Mouse (Mus musculus): ENCODE results near the gene Gzmk.

The Gzmk gene

DNA sequence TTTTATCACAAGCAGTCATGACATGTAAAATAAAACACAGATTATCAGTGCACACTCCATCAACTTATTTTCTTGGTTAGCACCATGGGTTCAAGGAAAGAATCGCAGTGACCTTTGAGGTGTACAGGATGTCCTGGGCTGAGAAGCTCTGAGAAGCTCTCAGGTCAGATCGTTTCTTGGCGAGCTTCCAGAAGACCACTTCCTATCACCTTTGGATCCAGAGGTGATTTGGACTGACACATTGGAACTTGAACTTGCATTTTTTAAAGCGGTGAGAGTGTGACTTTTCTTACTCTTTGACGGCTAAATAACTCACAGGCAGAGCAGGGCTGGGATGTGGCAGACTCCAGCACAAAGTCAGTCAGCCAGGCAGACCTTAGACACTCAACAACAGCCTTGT lies 20.4 kb downstream of the Gzmk start:
- intact Hi-C loops (cut with DNase I) = no loop called here

DNA sequence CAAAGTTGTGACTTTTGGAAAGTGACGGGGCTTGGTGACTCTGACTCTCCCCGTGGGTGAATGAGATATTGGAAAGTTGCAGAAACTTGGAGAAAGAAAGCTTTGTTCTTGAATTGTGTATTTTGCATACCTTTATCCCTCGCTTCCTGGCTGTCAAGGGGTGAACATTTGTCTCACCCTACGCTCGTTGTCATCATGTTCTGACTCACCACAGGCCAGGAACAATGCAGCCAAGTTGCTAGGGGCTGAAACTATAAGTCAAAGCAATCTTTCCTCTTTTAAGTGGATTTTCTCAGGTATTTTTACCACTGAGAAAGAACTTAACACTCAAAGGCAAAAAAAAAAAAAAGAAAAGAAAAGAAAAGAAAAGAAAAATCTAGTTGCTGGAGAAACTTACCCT lies 22.6 kb downstream of the Gzmk start:
- intact Hi-C loops (cut with DNase I) = no loop called here

DNA sequence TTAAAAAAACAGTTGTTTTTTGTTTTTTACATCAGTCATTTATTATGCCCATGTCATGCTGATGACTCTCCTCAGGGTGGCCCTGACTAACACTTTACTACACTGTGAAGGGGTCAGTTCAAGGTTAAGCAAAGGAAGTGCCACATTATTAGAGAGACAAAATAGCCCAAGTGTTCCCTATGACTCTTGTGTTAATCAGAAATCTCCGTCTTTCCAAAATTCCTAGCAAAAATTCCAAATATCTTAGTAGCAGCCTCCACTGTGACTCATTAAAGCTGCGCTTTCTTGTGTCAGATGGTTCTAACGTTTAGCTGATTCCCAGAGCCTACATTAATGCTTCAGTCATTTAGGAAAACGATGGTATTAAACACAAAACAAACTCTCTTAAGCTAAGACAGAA lies 23.5 kb downstream of the Gzmk start:
- intact Hi-C loops (cut with DNase I) = no loop called here

DNA sequence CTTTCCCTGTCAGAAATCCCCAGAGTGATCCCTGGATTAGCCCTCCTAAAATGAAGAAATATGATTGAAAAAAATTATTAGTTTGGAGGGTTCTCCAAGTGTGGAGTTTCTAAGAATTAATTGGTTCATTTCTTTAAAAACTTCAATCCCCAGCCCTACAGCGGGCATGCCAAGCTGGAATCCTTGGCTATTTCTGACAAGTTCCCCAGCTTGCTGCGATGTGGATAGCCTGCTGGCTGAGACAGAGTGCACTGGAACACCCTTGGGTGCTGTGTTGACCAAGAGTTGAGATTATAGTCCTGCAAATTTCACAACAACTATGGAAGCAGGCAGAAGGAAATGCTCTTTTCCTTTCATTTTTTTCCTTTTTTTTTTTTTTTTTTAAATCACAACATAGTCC lies 24.1 kb downstream of the Gzmk start:
- intact Hi-C loops (cut with DNase I) = no loop called here

DNA sequence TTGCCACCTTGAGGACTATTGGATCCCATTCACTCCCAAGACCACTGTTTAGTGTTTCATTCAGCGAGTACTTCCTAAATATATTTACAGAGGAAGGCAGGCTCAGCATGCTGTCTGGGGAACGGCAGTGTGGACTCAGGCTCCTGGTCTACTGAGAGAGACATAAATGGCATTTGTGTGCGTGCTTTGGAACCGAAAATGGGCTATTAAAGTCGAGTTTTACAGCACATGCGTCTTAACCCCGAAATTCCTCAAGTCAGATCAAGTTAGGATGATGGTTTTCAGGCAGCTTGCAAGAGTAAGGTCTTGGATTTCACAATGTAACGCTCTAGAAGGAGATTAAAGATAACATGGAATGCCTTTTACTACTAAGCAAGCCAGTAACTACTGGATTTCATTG lies 25.0 kb downstream of the Gzmk start:
- intact Hi-C loops (cut with DNase I) = no loop called here

DNA sequence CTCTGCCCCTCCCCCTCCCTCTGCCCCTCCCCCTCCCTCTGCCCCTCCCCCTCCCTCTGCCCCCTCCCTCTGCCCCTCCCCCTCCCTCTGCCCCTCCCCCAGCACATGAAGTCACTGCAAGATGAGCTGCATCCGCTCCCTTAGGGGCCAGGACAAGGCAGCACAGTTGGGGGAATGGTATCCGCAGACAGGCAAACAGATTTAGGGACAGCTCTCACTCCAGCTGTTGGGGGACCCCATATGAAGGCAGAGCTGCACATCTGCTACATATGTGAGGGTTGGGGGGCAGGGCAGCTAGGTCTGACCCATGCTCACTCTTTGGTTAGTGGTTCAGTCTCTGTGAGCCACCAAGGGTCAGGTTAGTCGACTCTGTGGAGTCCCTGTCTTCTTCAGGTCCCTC lies 26.4 kb downstream of the Gzmk start:
- intact Hi-C loops (cut with DNase I) = no loop called here

DNA sequence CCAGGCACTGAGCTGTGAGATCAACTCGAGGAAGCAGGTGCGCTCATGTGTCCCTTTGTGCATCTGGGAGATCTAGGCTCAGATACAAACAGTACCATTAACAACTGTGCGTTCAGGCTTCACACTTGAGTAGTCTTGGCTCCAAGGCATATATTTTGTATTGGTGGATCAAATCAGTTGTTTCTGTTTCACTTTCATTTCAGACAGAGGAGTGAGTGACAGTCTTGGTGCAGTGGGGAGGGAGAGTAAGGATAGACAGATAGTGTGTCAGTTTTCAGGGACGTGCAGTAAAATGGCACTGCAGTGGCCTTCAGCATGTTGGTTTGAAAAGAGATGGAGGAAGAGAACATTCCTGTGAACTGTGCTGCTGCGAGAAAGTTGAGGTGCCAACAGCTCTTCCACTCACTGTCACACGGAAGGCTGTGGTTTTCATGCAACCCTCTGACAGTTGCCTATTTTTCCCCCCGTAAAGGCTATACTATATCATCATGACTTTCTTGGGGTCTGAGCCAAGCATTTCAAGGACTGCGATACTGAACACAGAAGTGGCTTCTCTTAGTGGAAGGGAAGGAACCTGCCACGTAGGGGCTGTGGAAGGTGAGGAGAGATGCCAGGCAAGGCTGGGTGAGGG lies 27.7 kb downstream of the Gzmk start:
- intact Hi-C loops (cut with DNase I) = no loop called here

DNA sequence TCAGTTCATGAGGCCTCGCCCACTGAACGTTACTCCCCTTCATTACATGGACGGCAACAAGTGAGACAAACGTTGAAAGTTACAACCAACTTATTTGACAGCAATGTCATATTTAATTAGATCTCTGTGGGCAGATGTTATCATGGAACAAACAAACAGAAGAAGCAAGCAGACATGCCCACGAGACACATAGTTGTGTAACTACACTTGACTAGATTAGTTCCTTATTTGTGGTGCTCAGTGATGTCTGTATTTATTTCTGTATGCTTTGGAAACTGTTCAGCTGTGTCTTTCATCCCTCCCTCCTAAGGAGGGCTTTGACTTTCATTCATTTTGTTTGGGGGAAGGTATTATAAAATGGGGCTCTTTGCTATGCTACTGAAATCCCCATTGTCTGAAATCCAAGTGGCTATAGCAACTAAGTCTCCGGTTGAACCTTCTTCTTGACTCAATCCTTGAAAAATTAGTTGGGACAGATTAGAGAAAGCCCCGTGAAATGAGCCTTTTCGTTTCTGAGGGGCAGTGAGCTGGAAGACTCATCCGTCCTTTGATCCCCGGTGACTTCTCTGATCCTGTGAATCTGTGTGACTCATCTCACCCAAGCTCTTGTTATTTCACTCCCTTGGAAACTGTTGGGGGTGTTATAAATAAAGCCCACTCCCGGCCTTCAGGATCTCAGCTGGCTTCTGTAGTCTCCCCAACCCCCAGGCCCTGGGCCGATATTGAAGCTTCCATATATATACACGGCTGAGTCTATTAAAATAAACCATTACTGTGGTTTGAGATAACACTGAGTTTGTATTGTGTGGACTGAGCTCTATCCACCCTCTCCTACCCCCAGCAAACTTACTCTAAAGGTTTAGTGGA lies 28.7 kb downstream of the Gzmk start:
- intact Hi-C loops (cut with DNase I) = no loop called here

DNA sequence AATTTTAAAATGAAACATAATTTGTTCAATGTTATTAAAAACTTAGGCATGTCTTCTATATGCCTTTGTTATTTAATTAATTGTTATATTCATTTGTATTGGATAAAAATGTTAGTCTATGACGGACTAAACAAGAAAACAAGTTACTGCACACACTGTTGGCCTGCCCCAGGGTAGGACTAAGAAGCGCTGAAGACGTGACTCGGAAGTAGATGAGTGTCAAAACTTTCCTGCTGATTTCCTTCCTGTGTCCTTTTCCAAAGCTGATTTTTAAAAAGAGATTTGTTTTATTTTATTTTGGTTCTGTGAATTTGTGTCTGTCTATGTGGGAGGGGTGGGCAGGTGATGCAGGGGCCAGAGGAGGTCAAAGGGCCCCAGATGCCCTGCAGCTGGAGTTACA lies 42.0 kb downstream of the Gzmk start:
- intact Hi-C loops (cut with DNase I) = no loop called here

DNA sequence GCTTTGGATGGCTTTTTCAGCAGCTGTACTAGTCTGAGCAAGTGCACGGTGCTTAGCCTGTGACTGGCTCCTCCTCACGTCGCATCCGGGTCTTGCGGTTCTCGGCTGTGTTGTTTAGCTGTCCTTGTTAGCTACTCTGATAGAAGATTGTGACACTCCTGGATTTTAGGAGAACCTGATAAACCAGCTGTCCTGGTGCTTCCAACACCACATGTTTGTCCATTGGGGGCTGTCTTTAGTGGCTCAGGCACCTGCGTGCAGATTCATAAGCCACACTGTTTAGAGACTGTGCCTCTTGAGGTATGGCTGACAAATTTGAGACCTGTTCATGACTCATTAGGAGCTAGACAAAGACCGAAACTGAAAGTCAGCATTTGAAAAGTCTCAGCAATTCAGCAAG lies 42.4 kb downstream of the Gzmk start:
- intact Hi-C loops (cut with DNase I) = no loop called here

DNA sequence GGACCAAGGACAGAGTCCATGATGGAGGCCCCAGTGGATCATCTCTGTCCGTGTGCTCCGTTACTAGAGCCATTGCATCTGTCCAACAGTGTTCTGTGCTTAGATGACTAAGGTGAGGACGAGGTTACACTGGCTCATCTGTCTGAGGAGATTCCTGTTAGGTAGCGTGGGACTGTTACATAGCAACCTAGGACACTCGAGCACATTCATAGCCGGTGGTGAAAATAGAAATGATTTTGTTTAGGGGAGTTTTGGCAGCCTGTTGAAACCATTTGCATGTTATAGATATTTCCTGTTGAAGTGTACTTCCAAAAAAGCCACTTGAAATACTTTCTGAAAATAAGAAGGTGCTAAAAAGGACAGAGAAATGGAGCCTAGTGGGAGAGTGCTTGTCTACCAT lies 51.5 kb downstream of the Gzmk start:
- intact Hi-C loops (cut with DNase I) = no loop called here

DNA sequence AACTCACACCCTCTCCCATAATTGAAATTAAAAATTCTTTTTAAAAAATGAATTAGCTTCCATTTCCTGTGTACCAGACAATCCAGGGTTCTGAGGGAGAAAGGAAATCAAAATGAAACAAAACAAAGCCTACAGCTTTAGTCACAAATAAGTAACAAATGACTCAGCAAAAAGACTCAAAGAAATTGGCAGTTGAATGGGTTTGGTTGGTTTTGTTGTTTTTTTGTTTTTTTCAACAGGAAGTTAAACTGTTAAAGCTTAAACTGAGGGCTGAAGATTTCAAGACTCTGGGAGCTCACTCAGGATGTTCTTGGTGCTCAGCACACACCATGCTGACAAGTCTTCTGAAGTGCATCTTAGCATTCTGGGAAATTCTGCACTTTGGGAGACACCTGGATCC lies 55.5 kb downstream of the Gzmk start:
- intact Hi-C loops (cut with DNase I) = no loop called here

DNA sequence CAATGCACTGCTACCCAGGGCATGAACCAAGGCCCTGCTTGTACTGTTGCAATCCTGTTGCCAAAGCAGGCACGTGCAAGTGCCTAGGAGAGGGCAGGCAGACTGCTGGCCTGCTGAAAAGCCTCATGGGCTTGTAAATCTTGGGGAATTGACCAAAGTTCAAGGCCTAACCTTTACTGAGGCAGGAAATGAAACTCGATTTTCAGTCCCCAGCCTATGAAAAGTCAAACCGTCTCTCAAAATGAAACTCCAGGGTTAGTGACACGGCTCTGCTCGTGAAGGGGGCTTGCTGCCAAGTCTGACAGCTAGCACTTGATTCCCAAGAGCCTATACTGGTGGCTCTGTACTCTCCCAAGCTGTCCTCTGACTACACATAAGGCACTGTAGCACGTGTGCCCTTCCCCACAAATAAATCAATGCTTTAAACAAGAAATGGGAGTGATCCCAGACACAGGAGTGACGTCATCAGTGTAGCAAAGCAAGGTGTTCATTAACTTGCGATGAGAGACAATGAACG lies 57.6 kb downstream of the Gzmk start:
- intact Hi-C loops (cut with DNase I) = no loop called here

DNA sequence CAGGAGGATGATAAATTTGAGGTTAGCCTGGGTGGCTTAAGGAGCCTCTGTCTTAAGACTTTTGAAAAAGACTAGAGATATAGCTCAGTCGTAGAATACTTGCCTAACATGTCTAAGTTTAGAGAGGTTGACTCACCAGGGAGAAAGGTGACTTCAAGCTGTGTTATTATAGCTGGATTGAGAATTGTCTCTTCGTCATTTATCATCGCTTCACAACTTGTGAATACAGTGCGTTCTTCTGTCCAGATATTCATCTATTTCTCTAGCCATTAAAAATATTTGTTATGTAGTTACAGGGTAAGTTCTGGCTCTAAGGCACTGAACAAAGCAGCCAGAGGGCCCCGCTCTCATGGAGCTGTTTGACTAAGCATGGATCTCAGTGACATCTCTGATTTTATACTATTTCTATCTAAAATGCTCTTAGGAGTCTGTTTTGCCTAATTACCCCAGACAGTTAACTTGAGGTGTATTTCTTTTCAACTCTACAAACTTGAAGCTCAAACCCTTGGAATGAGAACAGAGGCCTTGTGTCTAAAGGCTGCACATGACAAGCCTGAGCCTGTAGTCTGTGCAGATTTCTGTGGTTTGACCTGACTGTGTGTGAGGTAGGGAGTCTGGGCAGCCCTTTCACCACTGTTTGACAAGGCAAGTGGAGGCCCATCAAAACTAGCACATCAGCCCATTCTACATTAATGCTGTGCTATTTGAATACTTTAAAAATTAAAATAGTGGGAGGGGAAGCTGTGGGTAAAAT lies 61.3 kb downstream of the Gzmk start:
- intact Hi-C loops (cut with DNase I) = no loop called here

DNA sequence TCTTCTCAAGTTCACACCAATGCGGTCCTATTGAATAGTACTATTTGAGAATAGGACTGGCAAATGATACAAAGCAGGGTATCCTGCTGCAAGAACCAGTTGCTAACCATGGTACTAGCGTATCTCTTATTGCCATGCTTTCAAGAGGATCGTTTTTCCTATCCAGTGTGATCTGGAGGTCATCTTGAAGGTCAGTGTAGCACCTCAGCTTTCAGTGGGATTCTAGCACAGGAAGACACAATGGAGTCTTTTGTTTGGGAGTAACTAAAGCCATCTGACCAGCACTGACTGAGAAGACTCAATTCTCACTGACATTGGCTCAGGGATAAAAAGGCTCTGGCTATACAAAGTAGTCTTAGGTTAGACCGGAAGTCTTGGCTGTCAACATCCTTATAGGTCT lies 74.2 kb downstream of the Gzmk start:
- intact Hi-C loops (cut with DNase I) = no loop called here

DNA sequence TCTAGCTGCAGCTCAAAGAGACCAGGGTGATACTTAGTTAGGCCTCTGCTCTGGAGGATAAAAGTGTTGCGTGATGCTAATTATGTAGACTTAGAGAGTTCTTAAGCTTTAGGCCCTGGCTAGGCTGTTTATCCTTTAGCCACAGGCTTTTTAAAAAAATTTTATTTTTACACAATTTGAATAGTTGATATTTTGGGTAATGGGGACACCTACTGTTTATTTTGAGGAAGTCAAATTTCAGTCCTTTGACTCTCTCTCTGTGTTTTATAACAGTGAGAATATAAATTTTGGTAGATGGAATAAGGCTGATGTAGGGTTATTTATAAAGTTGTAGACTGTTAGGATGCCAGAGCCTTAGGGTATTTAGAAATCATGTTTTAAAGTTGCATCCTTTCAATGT lies 86.1 kb downstream of the Gzmk start:
- intact Hi-C loops (cut with DNase I) = no loop called here

DNA sequence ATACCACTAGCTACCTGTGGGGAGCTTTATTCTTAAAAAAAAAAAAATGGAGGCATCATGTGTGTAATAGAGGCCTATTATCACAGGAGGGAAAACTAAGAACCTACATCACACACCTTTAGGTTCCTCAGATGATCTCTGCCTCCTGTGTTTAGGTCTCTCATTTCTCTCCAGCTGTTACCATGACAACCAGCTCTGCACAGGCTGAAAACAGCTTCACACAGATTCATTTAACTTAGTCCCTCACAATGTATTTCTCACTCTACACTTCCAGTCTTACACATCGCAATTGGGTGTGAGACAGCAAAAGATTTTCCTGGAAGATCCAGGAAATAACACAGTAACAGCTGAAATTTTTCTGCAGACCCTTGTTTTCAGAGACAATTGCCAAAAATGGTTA lies 95.7 kb downstream of the Gzmk start:
- intact Hi-C loops (cut with DNase I) = no loop called here
